Mouse (Mus musculus): ENCODE results near the gene Ecel1. TPM values are rescaled to one million over a fixed set of nuclear protein-coding genes. Genes with fewer than 3 reads are reported as not detected.
A peak's percentile ranks its signal among the peaks of the same experiment; 100 is the strongest.

Gene Ecel1
- polyA plus RNA-seq, 1 experiment: 0.06 TPM

- no peak overlapping the region for H3ac ChIP-seq (ENCODE audit: control insufficient read depth, insufficient read length)
- H3K4me2 ChIP-seq (ENCODE audit: low read depth): no peak overlapping the region
- H3K4me3 ChIP-seq: no peak overlapping the region
- no peaks in the 10 kb centered on the region for H3K27me3 ChIP-seq (ENCODE audit: control insufficient read depth, insufficient read depth, insufficient read length)
- H3K79me2 ChIP-seq (ENCODE audit: control insufficient read depth, insufficient read depth): no peaks in the 10 kb centered on the region
- no peaks in the 10 kb centered on the region for H3K36me3 ChIP-seq (ENCODE audit: control insufficient read depth, insufficient read depth)
- peak in 1 of 3 experiments; percentile 52 for TF ChIP-seq MYOD1 (IDR thresholded peaks at IDR 0.05; ENCODE audit: control insufficient read depth in 1 of 3, insufficient read length in 2 of 3, low read depth in 2 of 3)
- TF ChIP-seq MYOG (IDR thresholded peaks at IDR 0.05; ENCODE audit: control insufficient read depth in 1 of 3, insufficient read depth in 1 of 3, insufficient read length in 2 of 3, low read depth in 2 of 3): peak in 1 of 3 experiments; percentile 35
- no peak for TF ChIP-seq POLR2A (IDR thresholded peaks at IDR 0.05; ENCODE audit: insufficient read length, low read depth)
These were observed 28.4 kb upstream of the Ecel1 start for GRCm38 (mm10) chr1:87184751-87185139.

DNA sequence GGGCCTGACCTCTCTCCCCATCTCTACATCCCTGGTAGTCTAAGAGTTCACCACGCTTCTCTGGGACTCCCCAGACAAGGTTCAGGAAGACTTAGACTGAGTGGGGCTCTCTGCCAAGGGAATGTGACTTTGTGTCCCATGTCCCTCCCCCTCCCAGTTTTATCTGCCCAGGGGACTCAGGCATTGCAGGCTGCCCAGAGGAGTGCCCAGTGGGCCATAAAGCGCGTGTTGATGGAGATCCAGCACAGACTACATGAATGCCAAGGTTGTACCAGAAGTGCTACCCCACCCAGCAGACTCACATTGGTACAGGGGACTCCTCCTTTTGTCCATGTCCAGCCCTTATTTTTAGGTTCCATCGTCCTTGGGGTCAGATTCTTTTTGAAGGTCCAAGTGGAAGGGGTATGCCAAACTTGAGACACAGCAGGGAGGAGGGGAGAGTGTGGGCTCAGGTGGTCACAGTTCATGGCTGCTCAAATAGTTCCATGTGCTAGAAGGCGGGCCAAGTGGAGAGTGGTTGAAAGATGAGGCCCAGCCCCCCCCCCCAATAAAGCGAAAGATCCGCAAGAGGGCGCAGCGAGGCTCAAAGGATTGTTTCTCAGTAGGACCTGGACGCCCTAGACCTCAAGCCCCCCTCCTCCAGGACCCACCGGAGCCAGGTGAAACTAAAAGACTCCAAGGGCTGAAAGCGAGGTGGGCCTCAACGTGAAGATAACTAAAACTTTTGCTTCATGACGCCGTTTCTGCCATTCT lies 27.9 kb upstream of the Ecel1 start:
- TF ChIP-seq TCF3 (IDR thresholded peaks at IDR 0.05; ENCODE audit: insufficient read length, low read depth): no peak
- TF ChIP-seq REST (IDR thresholded peaks at IDR 0.05; ENCODE audit: insufficient read depth, insufficient read length): no peak
- TF ChIP-seq E2F4 (IDR thresholded peaks at IDR 0.05; ENCODE audit: insufficient read depth): no peak
- no peak for TF ChIP-seq MAX (IDR thresholded peaks at IDR 0.05; ENCODE audit: low read depth)
- no peak for TF ChIP-seq USF1 (IDR thresholded peaks at IDR 0.05; ENCODE audit: low read depth)
- TF ChIP-seq CEBPB (IDR thresholded peaks at IDR 0.05; ENCODE audit: insufficient read depth, poor library complexity, severe bottlenecking): no peak
- no peak for TF ChIP-seq SRF (IDR thresholded peaks at IDR 0.05; ENCODE audit: control insufficient read depth, insufficient read length, low read depth)
- TF ChIP-seq MYOG (IDR thresholded peaks at IDR 0.05; ENCODE audit: control insufficient read depth in 1 of 3, insufficient read depth in 1 of 3, insufficient read length in 2 of 3, low read depth in 2 of 3): no peak
- no peak for TF ChIP-seq MYOD1 (IDR thresholded peaks at IDR 0.05; ENCODE audit: control insufficient read depth in 1 of 3, insufficient read length in 2 of 3, low read depth in 2 of 3)
- TF ChIP-seq POLR2A (IDR thresholded peaks at IDR 0.05; ENCODE audit: insufficient read length, low read depth): no peak
- TF ChIP-seq TCF12 (IDR thresholded peaks at IDR 0.05; ENCODE audit: insufficient read depth, poor library complexity, severe bottlenecking): no peak
- TF ChIP-seq POLR2AphosphoS2 (IDR thresholded peaks at IDR 0.05; ENCODE audit: insufficient read length, low read depth): no peak
- no peaks in the 10 kb centered on the region for H3K79me2 ChIP-seq (ENCODE audit: control insufficient read depth, insufficient read depth)
- H3K36me3 ChIP-seq (ENCODE audit: control insufficient read depth, insufficient read depth): no peaks in the 10 kb centered on the region
- no peaks in the 10 kb centered on the region for H3K27me3 ChIP-seq (ENCODE audit: control insufficient read depth, insufficient read depth, insufficient read length)
- H3ac ChIP-seq (ENCODE audit: control insufficient read depth, insufficient read length): no peak overlapping the region
- H3K4me2 ChIP-seq (ENCODE audit: low read depth): no peak overlapping the region
- no peak overlapping the region for H3K4me3 ChIP-seq

DNA sequence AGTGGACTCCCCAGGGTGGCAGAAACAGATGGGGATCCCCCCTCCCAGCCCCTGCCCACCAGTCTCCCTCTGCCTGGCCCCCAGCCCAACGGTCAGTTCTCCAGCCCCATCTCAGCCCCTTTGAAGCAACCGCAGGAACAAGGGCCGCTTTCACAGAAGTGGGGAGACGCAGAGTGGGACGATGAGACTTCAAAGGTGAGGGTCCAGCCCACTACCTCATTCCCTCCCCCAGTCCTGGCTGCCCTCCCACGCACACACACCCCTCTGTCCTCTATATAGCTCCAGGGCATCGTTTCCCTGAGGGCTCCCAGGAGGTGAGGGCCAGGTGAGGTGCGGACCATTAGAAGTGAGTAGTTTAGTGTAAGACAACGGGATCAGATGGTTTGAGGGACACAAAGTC lies 26.7 kb upstream of the Ecel1 start, which contains the start of gene Prss56:
TSS of gene Prss56 (plus strand) at position 301 of the 400 bp plus-strand sequence.
- TF ChIP-seq TCF12 (IDR thresholded peaks at IDR 0.05; ENCODE audit: insufficient read depth, poor library complexity, severe bottlenecking) (no peak), MAX (IDR thresholded peaks at IDR 0.05; ENCODE audit: low read depth) (no peak), REST (IDR thresholded peaks at IDR 0.05; ENCODE audit: insufficient read depth, insufficient read length) (no peak), MYOG (IDR thresholded peaks at IDR 0.05; ENCODE audit: control insufficient read depth in 1 of 3, insufficient read depth in 1 of 3, insufficient read length in 2 of 3, low read depth in 2 of 3) (no peak), USF1 (IDR thresholded peaks at IDR 0.05; ENCODE audit: low read depth) (no peak), TCF3 (IDR thresholded peaks at IDR 0.05; ENCODE audit: insufficient read length, low read depth) (no peak)
- no peak within 1 kb of the TSS for H3K4me3 ChIP-seq
- H3ac ChIP-seq (ENCODE audit: control insufficient read depth, insufficient read length): no peak within 1 kb of the TSS
- H3K79me2 ChIP-seq (ENCODE audit: control insufficient read depth, insufficient read depth): no peaks in the 10 kb centered on the region
- no peaks in the 10 kb centered on the region for H3K27me3 ChIP-seq (ENCODE audit: control insufficient read depth, insufficient read depth, insufficient read length)
- H3K4me2 ChIP-seq (ENCODE audit: low read depth): no peak within 1 kb of the TSS
- H3K36me3 ChIP-seq (ENCODE audit: control insufficient read depth, insufficient read depth): no peaks in the 10 kb centered on the region

DNA sequence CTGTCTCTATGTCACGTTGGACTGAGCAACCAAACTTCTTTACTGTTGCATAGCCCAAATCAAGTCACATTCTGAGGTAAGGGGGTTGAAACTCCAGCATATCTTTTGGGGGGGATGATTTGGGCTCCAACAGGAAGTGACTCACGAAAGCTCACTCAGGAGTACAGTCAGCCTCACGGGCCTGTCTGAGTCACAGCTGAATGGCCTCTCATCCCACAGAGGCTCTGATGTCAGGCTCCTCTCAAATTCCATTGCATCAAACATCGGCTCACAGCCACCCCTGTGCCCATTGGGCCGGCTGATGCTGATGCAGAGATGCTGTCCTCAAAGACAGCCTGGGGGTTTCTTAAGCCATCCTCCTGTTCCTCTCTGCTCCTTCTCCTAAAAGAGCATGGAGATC lies 24.6 kb upstream of the Ecel1 start:
- Histone ChIP-seq H3K27me3 (ENCODE audit: control insufficient read depth, insufficient read depth, insufficient read length) (no peaks in the 10 kb centered on the region), H3K4me3 (no peak overlapping the region), H3ac (ENCODE audit: control insufficient read depth, insufficient read length) (no peak overlapping the region), H3K36me3 (ENCODE audit: control insufficient read depth, insufficient read depth) (no peaks in the 10 kb centered on the region), H3K79me2 (ENCODE audit: control insufficient read depth, insufficient read depth) (no peaks in the 10 kb centered on the region), H3K4me2 (ENCODE audit: low read depth) (peak overlapping the region; percentile 59)
- no peak for TF ChIP-seq TCF3 (IDR thresholded peaks at IDR 0.05; ENCODE audit: insufficient read length, low read depth)
- no peak for TF ChIP-seq MAX (IDR thresholded peaks at IDR 0.05; ENCODE audit: low read depth)
- peak; percentile 85 for TF ChIP-seq CEBPB (IDR thresholded peaks at IDR 0.05; ENCODE audit: insufficient read depth, poor library complexity, severe bottlenecking)
- TF ChIP-seq USF1 (IDR thresholded peaks at IDR 0.05; ENCODE audit: low read depth): no peak
- TF ChIP-seq MYOD1 (IDR thresholded peaks at IDR 0.05; ENCODE audit: control insufficient read depth in 1 of 3, insufficient read length in 2 of 3, low read depth in 2 of 3): peak in 1 of 3 experiments; percentile 40
- no peak for TF ChIP-seq POLR2AphosphoS2 (IDR thresholded peaks at IDR 0.05; ENCODE audit: insufficient read length, low read depth)
- TF ChIP-seq SRF (IDR thresholded peaks at IDR 0.05; ENCODE audit: control insufficient read depth, insufficient read length, low read depth): no peak
- TF ChIP-seq TCF12 (IDR thresholded peaks at IDR 0.05; ENCODE audit: insufficient read depth, poor library complexity, severe bottlenecking): no peak
- peak; percentile 11 for TF ChIP-seq POLR2A (IDR thresholded peaks at IDR 0.05; ENCODE audit: insufficient read length, low read depth)
- TF ChIP-seq E2F4 (IDR thresholded peaks at IDR 0.05; ENCODE audit: insufficient read depth): no peak
- TF ChIP-seq REST (IDR thresholded peaks at IDR 0.05; ENCODE audit: insufficient read depth, insufficient read length): no peak

- TF ChIP-seq MYOG (IDR thresholded peaks at IDR 0.05; ENCODE audit: control insufficient read depth in 1 of 3, insufficient read depth in 1 of 3, insufficient read length in 2 of 3, low read depth in 2 of 3): peak in 1 of 3 experiments; percentile 41
- TF ChIP-seq MYOD1 (IDR thresholded peaks at IDR 0.05; ENCODE audit: control insufficient read depth in 1 of 3, insufficient read length in 2 of 3, low read depth in 2 of 3): peak in 1 of 3 experiments; percentile 51
- TF ChIP-seq POLR2A (IDR thresholded peaks at IDR 0.05; ENCODE audit: insufficient read length, low read depth): peak; percentile 18
- no peak for TF ChIP-seq TCF3 (IDR thresholded peaks at IDR 0.05; ENCODE audit: insufficient read length, low read depth)
- H3K36me3 ChIP-seq (ENCODE audit: control insufficient read depth, insufficient read depth): no peaks in the 10 kb centered on the region
- no peak overlapping the region for H3ac ChIP-seq (ENCODE audit: control insufficient read depth, insufficient read length)
- H3K27me3 ChIP-seq (ENCODE audit: control insufficient read depth, insufficient read depth, insufficient read length): no peaks in the 10 kb centered on the region
- no peaks in the 10 kb centered on the region for H3K79me2 ChIP-seq (ENCODE audit: control insufficient read depth, insufficient read depth)
- peak overlapping the region; percentile 59 for H3K4me2 ChIP-seq (ENCODE audit: low read depth)
- H3K4me3 ChIP-seq: no peak overlapping the region
These were observed 19.6 kb upstream of the Ecel1 start for GRCm38 (mm10) chr1:87175852-87176292.

Measured in myocyte (in vitro differentiated cells).